Mouse (Mus musculus) kidney, postnatal 25 days (tissue): ENCODE data around the gene Cd151.
"Not testable (repeated sequence)": the region's sequence is repeated elsewhere in the genome, so short reads cannot be mapped to it uniquely, and the experiment has no call there.

ENCODE experiments used
- DNase-seq, 2 experiments: peaks; one replicate each; pipeline ENCODE4 v3.0.0; 2021; ENCODE audit warnings: mixed read lengths in 2 of 2

Gene Cd151

GRCm38 (mm10) chr7:141436523-141436892, 30.7 kb upstream of the Cd151 start:
- no peak for DNase-seq

GRCm38 (mm10) chr7:141437178-141438120, 29.7 kb upstream of the Cd151 start, which contains the start of gene Slc25a22:
Gene Slc25a22 (minus strand): TSS chr7:141437892.
- peak; percentile 84 to 89 for DNase-seq

DNA sequence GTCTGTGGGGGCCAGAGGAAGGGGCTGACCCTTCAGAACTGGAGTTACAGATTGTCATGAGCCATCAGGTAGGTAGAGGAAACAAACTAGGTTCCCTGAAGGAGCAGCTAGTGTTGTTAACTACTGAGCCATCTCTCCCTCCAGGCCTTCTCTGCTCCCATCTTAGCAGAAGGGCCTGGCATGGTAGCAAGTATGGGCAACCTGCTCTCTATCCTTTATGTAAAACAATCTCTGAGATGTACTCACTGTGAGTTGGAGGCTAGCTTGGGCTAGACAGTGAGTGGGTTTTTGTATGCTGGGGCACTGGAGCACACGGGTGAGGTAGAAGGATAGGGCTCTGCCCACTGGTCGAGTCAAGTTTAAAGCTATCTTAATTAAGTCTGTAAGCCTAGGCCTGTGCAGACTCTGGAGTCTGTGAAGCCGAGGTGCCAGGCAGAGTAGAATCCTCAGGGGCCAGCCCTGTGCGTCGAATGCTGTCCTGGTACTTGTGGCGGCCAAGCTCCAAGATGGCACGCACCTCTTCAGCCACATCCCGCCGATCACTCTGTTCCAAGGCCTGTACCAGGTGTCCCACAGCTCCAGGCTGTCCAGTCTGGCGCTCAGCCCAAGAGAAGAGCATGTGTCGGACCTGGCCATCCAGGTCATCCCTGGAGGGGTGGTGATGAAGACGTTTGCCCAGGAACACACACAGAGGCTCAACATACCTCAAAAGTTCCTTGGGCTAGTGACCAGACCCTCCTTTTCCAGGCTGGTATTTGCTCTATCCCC, 28.8 kb upstream of the Cd151 start:
- peak in 1 of 2 experiments; percentile 44 for DNase-seq

DNA sequence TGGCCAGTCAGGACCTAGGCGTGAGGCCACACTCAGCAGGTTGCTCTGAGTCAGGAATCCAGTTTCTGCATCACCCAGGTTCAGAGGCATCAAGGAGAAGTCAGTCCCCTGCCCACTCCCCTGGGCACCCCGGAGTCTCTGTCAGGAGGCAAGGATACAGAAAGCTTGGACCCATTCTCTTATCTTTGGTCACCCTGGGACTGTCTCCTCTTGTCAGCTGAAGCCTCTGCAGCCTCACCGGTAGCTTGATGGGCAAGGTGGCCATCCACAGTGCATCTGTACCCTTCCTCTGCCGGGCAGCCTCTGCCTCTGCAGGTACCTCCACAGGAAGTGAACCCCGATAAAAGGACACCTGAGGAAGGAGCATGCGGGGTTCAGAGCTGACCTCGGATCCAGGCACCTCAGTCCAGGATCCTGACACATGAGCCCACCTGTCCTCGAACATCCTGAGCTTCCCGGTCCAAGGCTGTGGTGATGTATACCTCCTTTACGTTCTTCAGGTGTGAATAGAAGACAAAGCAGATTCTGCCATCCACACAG, 28.0 kb upstream of the Cd151 start:
- DNase-seq = no peak

- DNase-seq = no peak
Measured at GRCm38 (mm10) chr7:141439811-141440210, 27.4 kb upstream of the Cd151 start.

DNA sequence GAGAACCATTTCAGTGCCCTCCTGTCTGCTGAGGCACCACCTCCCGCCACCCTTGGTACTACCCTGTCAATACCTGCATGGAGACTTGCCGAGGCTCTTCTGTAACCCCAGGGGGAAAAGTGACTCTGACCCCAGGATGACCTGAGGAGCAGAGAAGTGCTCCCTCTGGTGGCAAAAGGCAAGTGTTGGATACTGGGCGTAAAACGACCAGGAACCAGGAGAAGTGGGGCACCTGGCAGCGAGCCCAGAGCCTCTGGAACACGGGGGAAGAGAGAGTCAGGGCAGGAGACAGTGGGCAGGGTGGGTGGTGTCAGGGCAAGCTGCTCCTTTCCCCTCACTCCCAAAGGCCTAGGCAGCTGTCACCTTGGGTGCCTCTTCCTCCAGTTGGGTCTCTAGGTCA, 26.6 kb upstream of the Cd151 start:
- DNase-seq = peak; percentile 85

DNA sequence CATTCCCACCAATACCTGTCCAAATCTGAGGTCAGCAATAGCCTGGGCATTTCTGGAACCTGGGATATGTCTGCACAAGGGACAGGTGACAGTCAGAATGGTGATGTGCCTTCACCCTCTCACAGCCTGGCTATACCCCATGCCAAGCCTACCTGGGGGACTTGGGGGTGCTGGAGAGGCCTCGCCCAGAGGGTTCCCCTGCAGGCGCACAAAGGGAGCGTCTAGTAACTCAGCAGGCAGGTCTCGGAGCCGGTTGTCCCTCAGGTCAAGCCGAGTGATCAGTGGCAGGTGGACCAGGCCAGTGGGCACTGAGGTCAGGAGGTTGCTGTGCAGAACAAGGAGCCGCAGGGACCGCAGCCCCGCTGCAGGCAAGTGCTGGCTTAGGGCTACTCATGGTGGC, 25.7 kb upstream of the Cd151 start:
- DNase-seq = peak in 1 of 2 experiments; percentile 41

DNA sequence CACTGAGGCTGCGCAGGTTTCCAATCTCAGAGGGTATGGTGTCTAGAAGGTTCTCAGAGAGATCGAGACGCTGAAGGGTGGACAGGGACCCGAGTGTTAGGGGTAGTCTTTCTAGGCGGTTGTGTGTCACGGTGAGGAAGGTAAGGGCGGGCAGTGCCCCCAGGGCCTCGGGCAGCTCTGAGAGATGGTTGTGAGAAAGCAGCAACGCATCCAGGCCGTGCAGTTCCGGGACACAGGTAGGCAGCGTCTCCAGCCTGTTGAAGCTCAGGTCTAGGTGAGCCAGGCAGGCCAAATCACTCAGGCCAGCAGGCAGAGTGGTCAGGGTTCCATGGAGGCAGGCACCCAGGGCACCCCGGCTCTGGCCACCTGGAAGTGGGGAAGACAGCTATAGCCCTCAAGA, 25.0 kb upstream of the Cd151 start:
- peak in 1 of 2 experiments; percentile 32 for DNase-seq

- peak in 1 of 2 experiments; percentile 50 for DNase-seq
Measured at GRCm38 (mm10) chr7:141443081-141443821, 23.9 kb upstream of the Cd151 start.

- DNase-seq = peak; percentile 77 to 88
Measured at GRCm38 (mm10) chr7:141443828-141444237, 23.4 kb upstream of the Cd151 start, which contains the start of gene Pidd1. Gene Pidd1 (minus strand): TSS chr7:141444025.

GRCm38 (mm10) chr7:141446374-141446773, 20.8 kb upstream of the Cd151 start:
- DNase-seq = not testable (repeated sequence)

- DNase-seq = peak; percentile 93 to 97
Measured at GRCm38 (mm10) chr7:141447110-141447991, 19.8 kb upstream of the Cd151 start, which contains the start of gene Rplp2. Gene Rplp2 (plus strand): TSS chr7:141447370.

- no peak for DNase-seq
Measured at GRCm38 (mm10) chr7:141451928-141452327, 15.3 kb upstream of the Cd151 start.

GRCm38 (mm10) chr7:141453636-141454035, 13.6 kb upstream of the Cd151 start:
- no peak for DNase-seq

GRCm38 (mm10) chr7:141454967-141455551, 12.1 kb upstream of the Cd151 start, which contains the start of gene Pnpla2:
Gene Pnpla2 (plus strand): TSS chr7:141455198.
- peak; percentile 98 to 99 for DNase-seq

- peak; percentile 88 to 94 for DNase-seq
Measured at GRCm38 (mm10) chr7:141455610-141456314, 11.4 kb upstream of the Cd151 start.

GRCm38 (mm10) chr7:141456739-141457138, 10.5 kb upstream of the Cd151 start:
- DNase-seq = peak in 1 of 2 experiments; percentile 57

DNA sequence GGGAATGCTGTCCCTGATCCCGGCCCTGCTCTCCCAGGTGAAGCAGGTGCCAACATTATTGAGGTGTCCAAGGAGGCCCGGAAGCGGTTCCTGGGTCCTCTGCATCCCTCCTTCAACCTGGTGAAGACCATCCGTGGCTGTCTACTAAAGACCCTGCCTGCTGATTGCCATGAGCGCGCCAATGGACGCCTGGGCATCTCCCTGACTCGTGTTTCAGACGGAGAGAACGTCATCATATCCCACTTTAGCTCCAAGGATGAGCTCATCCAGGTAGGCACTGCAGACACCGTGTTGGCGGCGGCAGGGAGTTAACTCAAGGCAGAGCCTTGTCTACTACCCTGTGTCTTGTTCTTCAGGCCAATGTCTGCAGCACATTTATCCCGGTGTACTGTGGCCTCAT, 10.0 kb upstream of the Cd151 start:
- peak in 1 of 2 experiments; percentile 40 for DNase-seq

DNA sequence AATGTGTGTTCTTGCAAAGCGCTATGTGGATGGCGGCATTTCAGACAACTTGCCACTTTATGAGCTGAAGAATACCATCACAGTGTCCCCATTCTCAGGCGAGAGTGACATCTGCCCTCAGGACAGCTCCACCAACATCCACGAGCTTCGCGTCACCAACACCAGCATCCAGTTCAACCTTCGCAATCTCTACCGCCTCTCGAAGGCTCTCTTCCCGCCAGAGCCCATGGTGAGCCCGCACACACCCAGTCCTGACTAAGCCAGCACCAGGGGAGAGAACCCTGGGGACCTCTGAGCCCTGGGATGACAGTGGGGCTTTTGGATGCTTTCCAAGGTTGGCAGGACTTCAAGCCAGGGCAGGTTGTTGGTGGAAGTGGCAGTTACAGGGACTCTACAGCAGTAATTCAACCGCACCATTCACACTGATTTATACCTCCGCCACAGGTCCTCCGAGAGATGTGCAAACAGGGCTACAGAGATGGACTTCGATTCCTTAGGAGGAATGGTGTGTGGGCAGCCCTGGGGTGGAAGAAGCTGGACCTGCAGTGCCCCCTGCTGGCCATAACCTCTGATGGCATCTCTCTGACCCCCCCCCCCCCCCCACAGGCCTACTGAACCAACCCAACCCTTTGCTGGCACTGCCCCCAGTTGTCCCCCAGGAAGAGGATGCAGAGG, 9.1 kb upstream of the Cd151 start:
- peak; percentile 84 to 86 for DNase-seq
